Mouse (Mus musculus) kidney, embryonic 14.5 days (tissue): ENCODE measurements around the gene Chd1. TPM values are rescaled to one million over a fixed set of nuclear protein-coding genes. Genes with fewer than 3 reads are reported as not detected.
"Not testable (repeated sequence)": the region's sequence is repeated elsewhere in the genome, so short reads cannot be mapped to it uniquely, and the experiment has no call there.

Experiments
- ATAC-seq: fragments of 200-750 bp; cut with Nextera tagmentation; 2 replicates; pipeline ENCODE4 v1.8.0; 2017; ENCODE audit warnings: moderate number of reproducible peaks, mild to moderate bottlenecking, moderate TSS enrichment, moderate library complexity; ENCODE audit not compliant: low FRiP score, low TSS enrichment
- H3K27ac ChIP-seq: fragments of 300-500 bp; sonication (generic); 2 replicates; pipeline ENCODE4 v1.5.1; 2014; ENCODE audit warnings: low read depth, mild to moderate bottlenecking, low read length, moderate library complexity, mixed read lengths
- H3K27me3 ChIP-seq: fragments of 300-500 bp; sonication (generic); 2 replicates; pipeline ENCODE4 v1.6.1; 2014; ENCODE audit warnings: mild to moderate bottlenecking, low read length; ENCODE audit not compliant: control insufficient read depth, insufficient read depth
- H3K36me3 ChIP-seq: fragments of 300-500 bp; sonication (generic); 2 replicates; pipeline ENCODE4 v1.6.1; 2014; ENCODE audit warnings: low read length, mixed read lengths; ENCODE audit not compliant: control insufficient read depth, insufficient read depth
- H3K4me1 ChIP-seq: fragments of 300-500 bp; sonication (generic); 2 replicates; pipeline ENCODE4 v1.6.1; 2014; ENCODE audit warnings: low read length, mixed read lengths; ENCODE audit not compliant: control insufficient read depth, insufficient read depth
- H3K4me2 ChIP-seq: fragments of 300-500 bp; sonication (generic); replicated peaks from 2 replicates; pipeline ENCODE4 v1.6.1; 2014; ENCODE audit warnings: low read depth, mild to moderate bottlenecking, low read length
- H3K4me3 ChIP-seq: fragments of 300-500 bp; sonication (generic); 2 replicates; pipeline ENCODE4 v1.5.1; 2014; ENCODE audit warnings: mild to moderate bottlenecking, low read length
- H3K9ac ChIP-seq: fragments of 300-500 bp; sonication (generic); 2 replicates; pipeline ENCODE4 v1.6.1; 2014; ENCODE audit warnings: low read depth, mild to moderate bottlenecking, low read length, moderate library complexity
- H3K9me3 ChIP-seq: fragments of 300-500 bp; sonication (generic); 2 replicates; pipeline ENCODE4 v1.6.1; 2016; ENCODE audit warnings: low read length; ENCODE audit not compliant: control insufficient read depth
- WGBS: fragments of 180-500 bp; shearing (Covaris S2); extraction: QIAGEN DNeasy Blood & Tissue Kit; methylation state at CpG from one replicate; pipeline ENCODE4 v1.1.7; 2014; 5-methylcytosine and 5-hydroxymethylcytosine counted together
- polyA plus RNA-seq: library from polyadenylated mRNA; unstranded; fragments of >200 nt; fragmentation: Nextera tagmentation; extraction: Ambion mirVana; gene quantifications from 2 replicates; pipeline ENCODE4 v1.2.1, GENCODE M21; 2014

Chd1 gene
- polyA plus RNA-seq, 1 experiment from 2014 or later: 49.4 TPM

- Histone ChIP-seq H3K9me3 (no peaks in the 10 kb centered on the region), H3K4me2 (no peak overlapping the region), H3K4me3 (no peak overlapping the region), H3K9ac (no peak overlapping the region), H3K27ac (no peak overlapping the region), H3K27me3 (no peaks in the 10 kb centered on the region), H3K36me3 (peaks cover 41% of the 10 kb centered on the region), H3K4me1 (no peaks in the 10 kb centered on the region)
- no peak for ATAC-seq
- WGBS: 68% methylated on average over 1 of the region's 1 CpGs
Measured at GRCm38 (mm10) chr17:15723291-15723690, 18.5 kb downstream of the Chd1 start.

GRCm38 (mm10) chr17:15723866-15724475 is 19.2 kb downstream of the Chd1 start:
- not testable (repeated sequence) for H3K27ac ChIP-seq, H3K4me3 ChIP-seq, H3K9me3 ChIP-seq, H3K9ac ChIP-seq, H3K4me2 ChIP-seq, H3K4me1 ChIP-seq, ATAC-seq, H3K27me3 ChIP-seq
- 84% methylated on average over 3 of the region's 5 CpGs for WGBS
- peaks cover 45% of the 10 kb centered on the region for H3K36me3 ChIP-seq

GRCm38 (mm10) chr17:15731706-15732105 is 26.9 kb downstream of the Chd1 start:
- ATAC-seq: no peak
- 95% methylated on average over 5 of the region's 5 CpGs for WGBS

GRCm38 (mm10) chr17:15737346-15737917 is 32.7 kb downstream of the Chd1 start:
- no peak overlapping the region for H3K4me3 ChIP-seq
- no peaks in the 10 kb centered on the region for H3K9me3 ChIP-seq
- 94% methylated on average over 10 of the region's 10 CpGs for WGBS
- no peak overlapping the region for H3K27ac ChIP-seq
- no peak for ATAC-seq
- H3K4me1 ChIP-seq: no peaks in the 10 kb centered on the region
- no peak overlapping the region for H3K9ac ChIP-seq
- no peaks in the 10 kb centered on the region for H3K27me3 ChIP-seq
- no peak overlapping the region for H3K4me2 ChIP-seq
- H3K36me3 ChIP-seq: peaks cover 71% of the 10 kb centered on the region

More at GRCm38 (mm10) chr17:15731706-15732105, 26.9 kb downstream of the Chd1 start:
- Histone ChIP-seq H3K27ac (no peak overlapping the region), H3K4me3 (no peak overlapping the region), H3K4me1 (no peaks in the 10 kb centered on the region), H3K9ac (no peak overlapping the region), H3K4me2 (no peak overlapping the region), H3K9me3 (no peaks in the 10 kb centered on the region), H3K27me3 (no peaks in the 10 kb centered on the region), H3K36me3 (peaks cover 76% of the 10 kb centered on the region)

GRCm38 (mm10) chr17:15741836-15742235 is 37.1 kb downstream of the Chd1 start:
- Histone ChIP-seq H3K27me3 (no peaks in the 10 kb centered on the region), H3K4me2 (no peak overlapping the region), H3K4me1 (no peaks in the 10 kb centered on the region), H3K9ac (no peak overlapping the region), H3K36me3 (peaks cover 68% of the 10 kb centered on the region), H3K9me3 (no peaks in the 10 kb centered on the region), H3K4me3 (no peak overlapping the region), H3K27ac (no peak overlapping the region)
- WGBS: 90% methylated on average over 8 of the region's 8 CpGs
- ATAC-seq: no peak

GRCm38 (mm10) chr17:15742953-15743352 is 38.2 kb downstream of the Chd1 start:
- H3K9ac ChIP-seq: no peak overlapping the region
- no peaks in the 10 kb centered on the region for H3K27me3 ChIP-seq
- no peak for ATAC-seq
- H3K4me1 ChIP-seq: no peaks in the 10 kb centered on the region
- H3K36me3 ChIP-seq: peaks cover 69% of the 10 kb centered on the region
- no peak overlapping the region for H3K4me3 ChIP-seq
- H3K27ac ChIP-seq: no peak overlapping the region
- WGBS: 91% methylated on average over 10 of the region's 10 CpGs
- H3K4me2 ChIP-seq: no peak overlapping the region
- no peaks in the 10 kb centered on the region for H3K9me3 ChIP-seq

- no peak for ATAC-seq
- Histone ChIP-seq H3K9ac (no peak overlapping the region), H3K36me3 (peaks cover 69% of the 10 kb centered on the region), H3K4me3 (no peak overlapping the region), H3K27me3 (no peaks in the 10 kb centered on the region), H3K9me3 (no peaks in the 10 kb centered on the region), H3K4me2 (no peak overlapping the region), H3K4me1 (no peaks in the 10 kb centered on the region), H3K27ac (no peak overlapping the region)
- WGBS: 93% methylated on average over 5 of the region's 5 CpGs
Measured at GRCm38 (mm10) chr17:15743379-15743778, 38.6 kb downstream of the Chd1 start.

- no peak for ATAC-seq
- H3K4me3 ChIP-seq: no peak overlapping the region
- no peak overlapping the region for H3K27ac ChIP-seq
Measured at GRCm38 (mm10) chr17:15746696-15747095, 41.9 kb downstream of the Chd1 start.

GRCm38 (mm10) chr17:15748022-15748421 is 43.3 kb downstream of the Chd1 start:
- Histone ChIP-seq H3K9me3 (no peaks in the 10 kb centered on the region), H3K4me3 (no peak overlapping the region), H3K4me2 (no peak overlapping the region), H3K9ac (no peak overlapping the region), H3K36me3 (peaks cover 74% of the 10 kb centered on the region), H3K4me1 (no peaks in the 10 kb centered on the region), H3K27ac (no peak overlapping the region), H3K27me3 (no peaks in the 10 kb centered on the region)
- WGBS: 94% methylated on average over 6 of the region's 6 CpGs
- no peak for ATAC-seq

More at GRCm38 (mm10) chr17:15746696-15747095, 41.9 kb downstream of the Chd1 start:
- no peaks in the 10 kb centered on the region for H3K4me1 ChIP-seq
- H3K27me3 ChIP-seq: no peaks in the 10 kb centered on the region
- WGBS: 86% methylated on average over 11 of the region's 11 CpGs
- H3K36me3 ChIP-seq: peaks cover 75% of the 10 kb centered on the region
- H3K4me2 ChIP-seq: no peak overlapping the region
- no peaks in the 10 kb centered on the region for H3K9me3 ChIP-seq
- no peak overlapping the region for H3K9ac ChIP-seq
